Mouse (Mus musculus) heart, adult 11 months (tissue): ENCODE data around the gene Efnb1.

Source experiments
- DNase-seq: peaks from one replicate; pipeline ENCODE4 v3.0.0; 2022

Efnb1 gene

DNA sequence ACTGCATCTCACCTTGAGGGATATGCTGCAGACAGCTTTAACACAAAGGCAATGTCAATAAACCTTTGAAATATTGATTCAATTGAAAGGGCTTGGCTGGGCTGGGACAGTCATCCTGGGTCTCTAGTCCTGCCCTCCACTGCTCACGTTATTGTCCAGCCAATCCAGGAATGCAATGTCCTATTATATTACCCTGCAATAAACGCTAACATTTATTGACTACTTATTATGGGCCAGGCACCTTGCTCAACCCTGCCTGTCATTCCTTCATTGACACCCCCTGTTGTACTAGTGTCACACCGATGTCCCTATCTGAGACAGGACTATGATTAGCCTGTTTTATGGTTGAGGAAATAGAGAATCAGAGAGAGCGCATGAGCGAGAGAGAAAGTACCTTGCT lies 18.4 kb downstream of the Efnb1 start:
- no peak for DNase-seq

DNA sequence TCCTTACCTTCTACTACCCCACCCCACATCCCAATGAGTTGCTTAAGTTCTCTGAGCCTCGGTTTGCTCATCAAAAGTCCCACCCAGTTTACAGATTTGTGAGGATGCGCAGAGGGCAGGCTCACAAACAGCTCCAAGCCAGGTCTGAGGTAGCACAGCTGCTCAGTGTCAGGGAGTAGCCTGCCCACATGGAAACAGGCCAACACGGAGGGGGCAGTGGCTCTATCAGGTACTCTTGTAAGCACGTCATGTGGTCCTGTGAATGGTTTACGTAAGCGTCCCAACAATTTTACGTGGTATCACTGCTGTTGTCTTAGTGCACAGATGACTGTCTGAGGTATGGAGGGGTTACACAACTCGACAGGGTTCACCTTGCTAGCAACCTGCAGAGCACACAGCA lies 23.1 kb downstream of the Efnb1 start:
- peak; percentile 85 for DNase-seq

DNA sequence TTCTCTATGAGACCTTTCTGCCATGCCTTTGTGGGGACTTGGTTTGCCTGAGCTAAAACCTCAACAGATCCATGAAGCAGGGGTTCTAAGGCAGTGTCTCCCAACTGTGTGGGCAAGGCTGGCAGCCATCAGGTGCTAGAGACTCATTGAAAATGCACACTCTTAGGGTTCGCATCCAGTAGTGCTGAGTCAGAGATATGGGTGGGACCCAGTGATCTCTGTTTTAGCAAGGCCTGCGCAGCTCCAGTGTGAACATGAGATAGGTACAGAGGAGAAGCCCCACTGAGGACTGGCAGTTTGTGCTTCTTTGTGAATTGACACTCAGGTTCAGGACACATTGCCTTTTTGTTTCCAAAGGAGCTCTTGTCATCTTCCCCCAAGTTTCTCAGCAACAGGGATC lies 28.2 kb downstream of the Efnb1 start:
- no peak for DNase-seq

DNA sequence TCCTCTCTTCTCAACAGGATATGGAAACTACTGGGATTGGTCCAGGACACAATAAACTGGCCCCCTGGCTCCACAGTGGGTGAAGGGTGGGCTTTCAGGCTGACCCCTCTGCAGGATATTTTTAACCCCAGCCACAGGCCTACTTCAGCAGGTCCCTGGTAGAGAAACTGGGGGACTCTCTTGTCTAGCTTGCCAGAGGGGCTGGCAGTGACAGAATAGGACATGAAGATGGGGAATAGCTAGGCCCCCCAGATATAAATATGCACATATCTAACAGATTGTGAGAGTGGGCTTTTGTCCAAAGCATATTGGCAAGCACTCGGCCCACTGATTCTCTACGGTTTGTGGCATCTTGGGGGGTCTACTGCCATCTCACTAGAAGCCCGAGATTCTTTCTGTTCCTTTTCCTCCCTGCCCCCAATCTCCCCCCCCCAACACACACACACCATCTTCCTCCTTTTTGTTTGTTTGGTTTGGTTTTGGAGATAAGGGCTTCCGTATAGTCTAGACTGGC lies 29.0 kb downstream of the Efnb1 start:
- DNase-seq: no peak

DNA sequence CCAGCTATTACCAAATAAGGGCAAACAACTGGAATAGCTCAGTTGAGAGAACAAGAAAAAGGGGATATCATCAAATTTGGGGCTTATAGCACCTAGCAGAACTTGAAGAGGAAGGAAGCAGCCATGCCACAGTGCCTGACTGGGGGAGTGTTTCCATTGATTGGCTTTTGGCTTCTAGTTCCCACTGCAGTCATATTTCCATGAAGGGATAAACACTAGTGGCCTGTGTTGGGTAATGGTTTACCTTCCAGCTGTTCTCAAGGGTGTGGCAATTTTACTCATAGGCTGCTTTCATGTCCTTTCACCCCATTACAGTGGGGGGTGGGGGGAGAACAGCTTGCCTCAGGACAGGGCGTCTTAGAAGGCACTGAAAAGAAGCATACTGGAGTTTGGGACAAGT lies 31.1 kb downstream of the Efnb1 start:
- DNase-seq: no peak

DNA sequence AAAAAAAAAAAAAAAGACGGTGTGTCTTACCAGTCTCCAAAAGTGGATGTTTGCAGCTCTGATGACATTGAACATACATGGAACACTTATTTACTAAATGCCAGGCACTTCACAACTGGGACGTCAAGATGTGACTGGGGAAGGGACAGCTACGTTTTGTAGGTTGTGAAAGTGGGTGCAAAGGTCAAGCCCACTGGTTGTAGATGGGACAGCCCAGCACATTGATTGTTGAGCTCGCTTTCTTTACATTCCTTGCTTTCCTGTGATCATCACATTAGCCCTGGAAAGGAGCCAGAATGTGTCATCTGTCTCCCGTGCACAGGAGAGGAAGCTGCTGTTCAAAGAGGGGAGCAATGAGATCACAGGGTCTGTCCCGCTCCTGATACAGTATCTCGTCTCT lies 31.6 kb downstream of the Efnb1 start:
- no peak for DNase-seq

DNA sequence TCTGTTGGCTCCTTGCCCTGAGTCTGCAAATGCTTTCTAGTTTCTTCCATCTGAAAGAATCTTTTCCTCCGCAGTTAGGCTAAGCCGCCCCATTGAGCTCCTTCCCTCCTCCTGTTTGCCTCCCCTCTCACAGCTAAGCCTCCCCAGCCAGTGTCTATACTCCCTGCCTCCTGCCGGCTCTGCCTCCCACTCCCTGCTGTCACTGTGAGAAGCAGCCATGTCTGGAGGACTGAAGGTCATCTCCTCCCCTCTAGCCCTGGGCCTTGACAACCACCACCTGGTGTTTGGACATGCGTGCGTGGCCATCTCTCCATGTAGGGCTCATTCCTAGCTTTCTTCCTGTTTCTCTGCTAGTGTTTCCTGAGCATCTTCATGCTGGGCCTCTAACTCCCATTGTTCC lies 36.4 kb downstream of the Efnb1 start:
- DNase-seq: no peak

DNA sequence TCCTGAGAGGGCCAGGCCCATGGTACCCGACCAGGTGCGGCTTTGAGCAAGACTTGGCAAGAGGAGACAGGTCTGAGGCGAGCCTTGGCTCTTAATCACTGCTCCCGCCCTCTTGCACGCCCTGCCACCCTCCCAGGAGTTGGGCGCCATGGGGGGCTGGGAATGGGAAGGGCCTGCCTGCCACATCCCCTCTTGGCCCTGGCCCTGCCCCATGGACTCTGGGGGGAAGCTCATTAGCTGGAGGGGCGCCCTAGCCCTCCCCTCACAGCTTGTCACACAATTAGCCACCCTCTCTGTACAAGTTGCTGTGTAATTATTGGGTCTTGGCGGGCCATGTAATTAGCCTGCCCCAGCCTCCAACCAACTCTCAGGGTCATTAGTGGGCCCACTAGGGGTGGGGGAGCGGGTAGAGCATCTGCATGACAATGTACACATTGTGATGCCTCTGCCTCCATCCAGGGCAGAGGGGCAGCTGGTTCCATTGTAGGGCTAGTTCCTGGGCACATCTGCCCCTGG lies 49.2 kb downstream of the Efnb1 start:
- DNase-seq: peak; percentile 82

DNA sequence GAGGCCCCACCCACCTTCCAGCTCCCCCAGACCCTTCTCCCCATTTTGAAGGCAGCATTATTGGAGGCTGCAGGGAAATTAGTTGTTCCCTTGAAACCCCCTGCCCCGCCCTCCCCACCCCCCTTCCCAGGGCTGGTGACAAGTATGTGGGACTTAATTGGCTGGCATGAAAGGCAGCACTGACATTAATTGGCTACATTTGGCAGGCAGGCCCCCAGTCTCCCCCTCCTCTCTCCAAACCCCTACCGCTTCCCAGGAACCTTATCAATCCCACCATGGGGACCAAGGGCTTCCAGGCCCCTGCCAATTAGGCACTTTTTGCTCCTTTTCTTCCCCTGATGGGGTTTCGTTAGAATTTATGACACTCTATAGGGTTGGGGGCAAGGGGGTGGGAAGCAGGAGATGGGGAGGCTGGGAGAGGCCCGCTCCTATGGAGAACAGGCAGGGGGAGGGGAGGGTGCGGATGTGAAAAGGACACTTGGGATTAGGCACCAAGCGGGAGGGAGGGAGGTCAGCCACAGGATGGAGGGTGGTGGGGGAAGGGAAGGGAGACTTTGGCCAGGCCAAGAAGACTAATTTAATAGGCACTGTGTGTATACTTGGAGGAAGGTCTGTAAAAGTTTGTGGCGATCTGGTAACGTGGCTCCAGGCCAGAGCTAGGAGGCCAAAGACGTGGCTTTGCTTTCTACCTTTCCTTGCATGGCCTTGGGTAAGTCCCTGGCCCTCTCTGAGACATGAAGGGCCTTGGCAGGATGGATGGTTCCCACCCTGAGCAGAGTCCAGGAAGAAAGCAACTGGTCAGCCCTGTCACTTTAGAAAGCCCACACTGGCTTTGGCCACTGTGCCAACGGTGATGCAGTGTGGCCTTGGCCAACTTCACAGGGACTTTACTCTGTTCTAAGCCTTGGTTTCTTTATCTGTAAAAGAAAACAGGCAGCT lies 50.8 kb downstream of the Efnb1 start:
- DNase-seq: peak; percentile 90

DNA sequence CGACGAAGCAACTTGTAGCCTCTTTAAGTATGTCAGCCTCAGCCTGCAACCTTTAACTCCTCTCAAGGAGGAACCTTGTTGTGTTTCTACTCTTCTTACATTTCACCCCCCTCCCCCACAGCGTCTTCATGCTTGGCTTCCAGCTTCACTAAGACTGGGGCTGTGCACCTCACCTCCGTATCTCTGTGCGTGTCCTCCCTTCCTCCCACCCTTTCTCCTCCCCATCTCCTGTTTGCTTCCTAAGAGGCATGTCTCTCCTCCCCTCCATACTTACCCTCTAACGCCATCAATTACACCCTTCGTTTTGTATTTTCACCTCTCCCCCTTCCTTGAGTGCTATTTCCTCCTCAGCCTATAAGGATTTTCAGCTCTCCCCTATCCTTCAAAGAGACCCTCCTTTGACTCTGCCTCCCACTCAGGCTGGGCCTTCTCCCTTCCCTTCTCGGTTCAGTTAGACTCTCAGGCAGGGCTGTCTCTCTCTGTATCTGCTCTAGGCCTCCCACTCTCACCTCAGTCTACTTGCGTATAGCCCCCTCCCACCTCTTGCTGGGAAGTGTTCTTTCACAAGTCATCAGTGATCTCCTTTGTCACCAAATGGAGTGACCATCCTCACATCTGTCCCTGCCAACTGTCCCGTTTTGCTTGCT lies 55.6 kb downstream of the Efnb1 start:
- no peak for DNase-seq

DNA sequence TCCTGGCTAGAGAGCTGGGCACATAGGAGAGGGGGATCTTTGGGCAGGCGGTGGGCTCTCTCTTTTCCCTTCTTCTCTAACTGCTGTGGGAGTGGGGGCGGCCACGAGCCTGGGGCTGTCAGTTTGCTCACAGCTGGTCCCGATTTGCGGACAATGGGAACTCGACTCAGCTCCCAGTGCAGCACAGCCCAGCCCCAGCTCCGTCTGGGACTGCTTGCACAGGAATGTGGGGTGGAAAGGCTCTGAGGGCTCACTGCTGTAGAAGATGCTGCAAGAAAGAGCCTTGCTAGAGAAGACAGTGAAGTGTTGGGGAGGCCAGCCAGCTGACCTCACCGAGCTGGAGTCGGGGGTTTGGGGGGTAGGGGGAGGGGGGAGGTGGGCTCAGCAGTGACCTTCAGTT lies 61.0 kb downstream of the Efnb1 start:
- no peak for DNase-seq

DNA sequence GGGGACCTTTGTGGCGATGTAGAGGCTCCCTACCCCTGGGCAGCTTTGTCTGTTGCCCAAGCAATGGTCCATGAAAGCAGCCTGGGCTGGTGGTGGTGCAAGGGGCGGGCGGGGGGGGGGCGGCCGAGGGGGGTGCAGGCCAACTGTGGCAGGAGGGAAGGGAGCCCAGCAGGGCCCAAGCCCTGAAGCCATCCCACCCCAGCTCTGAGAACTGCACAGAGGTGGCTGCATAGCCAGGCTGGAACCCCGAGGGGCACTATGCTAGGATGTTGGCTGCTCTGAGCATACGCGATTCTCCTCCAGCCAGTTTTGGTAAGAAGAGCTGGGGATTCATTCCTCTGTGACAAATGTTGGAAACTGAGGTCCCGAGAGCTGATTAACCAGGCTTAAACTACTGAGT lies 62.6 kb downstream of the Efnb1 start:
- DNase-seq: peak; percentile 79
